Mouse (Mus musculus) bone marrow macrophage, adult 2 months (primary cell): ENCODE measurements around the gene Tspan5.

Experiments used
- CTCF ChIP-seq: IDR thresholded peaks from 2 replicates; pipeline ENCODE4 v1.5.1; 2012; ENCODE audit warnings: low read depth, mild to moderate bottlenecking, low read length, moderate library complexity
- POLR2A ChIP-seq: IDR thresholded peaks from 2 replicates; pipeline ENCODE4 v1.6.1; 2012; ENCODE audit warnings: mild to moderate bottlenecking, low read depth, low read length, borderline replicate concordance

GRCm38 (mm10) chr3:138849755-138850301 lies 107.8 kb downstream of the Tspan5 start:
- TF ChIP-seq POLR2A = no peak
- no peak for TF ChIP-seq CTCF
